Mouse (Mus musculus) heart, embryonic 16.5 days (tissue): ENCODE results near the gene Cox4i2. TPM values are rescaled to one million over a fixed set of nuclear protein-coding genes. Genes with fewer than 3 reads are reported as not detected.

Experiments used
- ATAC-seq: fragments of 200-750 bp; cut with Nextera tagmentation; replicated peaks from 2 replicates; pipeline ENCODE4 v1.8.0; 2017; ENCODE audit warnings: moderate number of reproducible peaks; ENCODE audit not compliant: insufficient read depth, low FRiP score; ENCODE audit errors: extremely low read depth
- H3K27ac ChIP-seq: fragments of 300-500 bp; sonication (generic); 2 replicates; pipeline ENCODE4 v1.5.1; 2014; ENCODE audit warnings: mild to moderate bottlenecking, low read length, control low read depth, moderate library complexity
- H3K27me3 ChIP-seq: fragments of 300-500 bp; sonication (generic); 2 replicates; pipeline ENCODE4 v1.6.1; 2014; ENCODE audit warnings: low read length, mixed read lengths; ENCODE audit not compliant: control insufficient read depth, insufficient read depth
- H3K36me3 ChIP-seq: fragments of 300-500 bp; sonication (generic); 2 replicates; pipeline ENCODE4 v1.6.1; 2014; ENCODE audit not compliant: control insufficient read depth, insufficient read depth
- H3K4me1 ChIP-seq: fragments of 300-500 bp; sonication (generic); 2 replicates; pipeline ENCODE4 v1.6.1; 2014; ENCODE audit warnings: low read length, mixed read lengths; ENCODE audit not compliant: control insufficient read depth, insufficient read depth
- H3K4me2 ChIP-seq: fragments of 300-500 bp; sonication (generic); 2 replicates; pipeline ENCODE4 v1.6.1; 2014; ENCODE audit warnings: low read depth, mild to moderate bottlenecking, control low read depth, low read length
- H3K4me3 ChIP-seq: fragments of 300-500 bp; sonication (generic); 2 replicates; pipeline ENCODE4 v1.5.1; 2014; ENCODE audit warnings: mild to moderate bottlenecking, control low read depth, low read length
- H3K9ac ChIP-seq: fragments of 300-500 bp; sonication (generic); 2 replicates; pipeline ENCODE4 v1.6.1; 2014; ENCODE audit warnings: low read length, control low read depth
- H3K9me3 ChIP-seq: fragments of 300-500 bp; sonication (generic); replicated peaks from 2 replicates; pipeline ENCODE4 v1.6.1; 2016; ENCODE audit warnings: low read length; ENCODE audit not compliant: control insufficient read depth
- WGBS: fragments of 180-500 bp; shearing (Covaris S2); extraction: QIAGEN DNeasy Blood & Tissue Kit; methylation state at CpG from one replicate; pipeline ENCODE4 v1.1.7; 2014; 5-methylcytosine and 5-hydroxymethylcytosine counted together
- polyA plus RNA-seq: library from polyadenylated mRNA; unstranded; fragments of >200 nt; fragmentation: Nextera tagmentation; extraction: Ambion mirVana; gene quantifications from 2 replicates; pipeline ENCODE4 v1.2.1, GENCODE M21; 2015

Cox4i2 gene
- polyA plus RNA-seq = 26.7 and 30.9 TPM in 2 replicates

DNA sequence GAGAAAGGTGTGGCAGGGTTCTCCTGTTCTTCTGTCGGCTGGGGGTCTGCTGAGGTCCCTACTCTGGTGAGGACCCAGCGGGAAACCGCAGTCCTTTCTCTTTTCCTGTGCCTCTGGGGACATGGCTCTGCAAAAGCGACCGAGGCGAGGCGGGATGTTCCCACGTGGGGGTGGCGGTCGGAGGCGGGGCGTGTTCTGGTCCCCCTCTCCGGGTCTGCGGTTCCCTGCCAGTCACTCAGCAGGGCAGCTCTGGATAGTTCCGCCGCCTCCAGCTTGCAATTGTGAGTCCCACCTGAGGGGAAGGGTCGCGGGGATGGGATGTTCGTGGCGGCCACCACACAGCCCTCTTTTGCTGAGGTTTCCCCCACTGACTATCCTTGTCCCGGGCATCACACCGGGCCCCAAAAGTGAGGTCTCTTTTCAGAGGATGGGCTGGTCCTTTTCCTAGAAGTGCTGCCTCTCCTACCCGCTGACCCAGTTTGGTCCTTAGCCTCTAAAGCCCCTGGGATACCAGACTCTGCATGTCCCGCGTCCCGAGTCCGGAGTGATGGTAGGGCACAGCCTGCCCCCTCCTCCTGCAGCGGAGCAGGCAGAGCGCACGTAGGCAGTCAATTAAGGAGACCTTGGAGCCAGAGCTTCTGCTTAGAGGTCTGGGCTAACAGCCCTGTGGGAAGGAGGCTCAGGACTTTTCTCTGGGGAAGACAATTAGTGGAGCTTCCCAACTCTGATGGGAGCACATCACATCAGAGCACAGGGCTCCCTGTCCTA is at the start of gene Cox4i2:
Cox4i2 (plus strand) TSS at position 230 of the 768 bp plus-strand sequence.
- Histone ChIP-seq H3K9me3 (no peaks in the 10 kb centered on the region), H3K27ac (no peak within 1 kb of the TSS), H3K4me1 (peaks cover 14% of the 10 kb centered on the region), H3K27me3 (no peaks in the 10 kb centered on the region), H3K4me2 (peak within 1 kb of the TSS; percentile 60), H3K9ac (peak within 1 kb of the TSS; percentile 58), H3K4me3 (peak within 1 kb of the TSS; percentile 41), H3K36me3 (no peaks in the 10 kb centered on the region)
- ATAC-seq = peak; percentile 61
- WGBS = 3% methylated on average over 30 of the region's 30 CpGs

DNA sequence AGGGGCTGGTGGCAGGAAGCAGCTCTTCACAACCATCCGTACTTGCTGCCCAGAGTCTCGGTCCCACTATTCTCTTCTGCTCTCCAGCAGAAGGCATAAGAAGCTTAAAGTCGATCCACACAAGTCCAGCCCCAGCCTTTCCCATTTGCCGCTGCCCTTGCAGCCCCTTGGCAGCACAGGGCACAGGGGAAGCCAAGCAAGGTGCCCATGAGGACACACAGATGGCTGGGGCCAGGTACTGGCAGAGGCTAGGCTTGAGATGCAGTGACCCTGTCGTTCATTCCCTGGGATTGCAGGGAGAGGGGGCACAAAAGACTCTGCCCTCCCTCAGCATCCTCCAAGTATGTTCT is 49.7 kb upstream of the Cox4i2 start:
- no peak for ATAC-seq
- Histone ChIP-seq H3K9me3 (peaks cover 2% of the 10 kb centered on the region; the same call in 1 of the 2 replicates), H3K4me3 (no peak overlapping the region), H3K36me3 (peaks cover 49% of the 10 kb centered on the region), H3K9ac (no peak overlapping the region), H3K4me2 (no peak overlapping the region), H3K4me1 (peaks cover 14% of the 10 kb centered on the region), H3K27me3 (no peaks in the 10 kb centered on the region), H3K27ac (no peak overlapping the region)
- WGBS = 75% methylated on average over 5 of the region's 5 CpGs

DNA sequence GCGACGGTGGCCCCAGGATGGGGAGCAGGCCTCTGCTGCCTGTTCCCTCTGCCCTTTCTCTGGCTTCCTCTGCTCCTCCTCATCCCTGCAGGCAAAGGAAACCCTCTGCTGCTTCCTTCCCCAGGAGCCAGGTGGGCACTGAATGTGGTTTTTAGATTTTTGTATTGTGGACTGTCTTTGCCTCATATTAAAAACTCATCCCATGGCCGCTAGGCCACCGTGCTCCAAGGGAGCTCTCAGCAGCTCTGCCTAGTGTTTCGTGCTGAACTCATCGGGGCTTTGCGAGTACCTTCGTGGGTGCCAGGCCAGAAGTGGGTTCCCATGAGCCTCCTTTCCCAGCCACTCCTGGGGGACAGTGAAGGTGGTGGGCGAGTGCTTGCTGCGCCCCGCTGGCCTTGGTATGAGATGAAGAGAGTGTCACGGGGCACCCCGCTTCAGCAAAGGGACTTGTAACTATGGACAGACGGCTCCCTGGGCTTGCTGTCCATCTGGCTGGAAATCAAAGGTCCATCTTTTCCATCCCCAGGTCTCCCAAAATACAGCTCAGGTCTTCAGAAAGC is 49.1 kb upstream of the Cox4i2 start:
- no peak for ATAC-seq
- H3K27me3 ChIP-seq = no peaks in the 10 kb centered on the region
- peak overlapping the region; percentile 96; the same call in 1 of the 2 replicates for H3K27ac ChIP-seq
- peaks cover 2% of the 10 kb centered on the region; the same call in 1 of the 2 replicates for H3K9me3 ChIP-seq
- H3K4me2 ChIP-seq = no peak overlapping the region
- H3K36me3 ChIP-seq = peaks cover 49% of the 10 kb centered on the region
- 89% methylated on average over 14 of the region's 14 CpGs for WGBS
- no peak overlapping the region; the same call in 1 of the 2 replicates for H3K9ac ChIP-seq
- H3K4me3 ChIP-seq = no peak overlapping the region
- H3K4me1 ChIP-seq = peaks cover 14% of the 10 kb centered on the region

DNA sequence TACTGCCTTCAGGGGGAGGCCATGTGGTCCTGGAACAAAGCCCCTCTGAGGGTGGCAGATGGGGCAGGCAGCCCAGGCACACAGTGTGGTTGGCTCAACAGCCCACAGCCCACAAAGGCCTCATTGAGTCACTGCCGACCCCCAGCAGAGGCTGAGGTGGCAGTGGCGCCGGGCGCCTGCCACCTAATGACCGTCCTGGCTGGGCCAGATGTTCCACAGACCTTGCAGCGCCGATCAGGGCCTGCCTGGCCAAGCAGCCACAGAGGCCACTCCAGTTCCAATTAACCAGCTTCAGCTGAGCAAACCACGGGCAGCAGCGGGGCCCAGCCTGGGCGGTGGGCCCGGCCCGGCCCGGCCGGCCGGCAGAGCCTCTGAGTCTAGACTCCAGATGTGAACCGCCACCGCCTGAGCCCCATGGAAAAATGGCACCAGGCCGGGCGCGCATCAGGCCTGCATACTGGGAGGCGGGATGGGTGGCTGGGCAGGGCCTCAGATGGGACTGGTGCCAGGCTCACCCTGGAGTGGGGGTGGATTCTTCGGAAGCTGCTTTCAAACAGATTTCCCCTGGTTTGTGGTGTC is 47.9 kb upstream of the Cox4i2 start:
- Histone ChIP-seq H3K9ac (no peak overlapping the region), H3K27me3 (no peaks in the 10 kb centered on the region), H3K27ac (peak overlapping the region; percentile 96), H3K4me2 (no peak overlapping the region), H3K4me3 (no peak overlapping the region), H3K9me3 (peaks cover 2% of the 10 kb centered on the region; the same call in 1 of the 2 replicates), H3K36me3 (peaks cover 39% of the 10 kb centered on the region), H3K4me1 (peaks cover 14% of the 10 kb centered on the region)
- 0 out of 2 replicates have a peak, but pooled peaks have one; percentile 9 for ATAC-seq
- WGBS = 66% methylated on average over 22 of the region's 22 CpGs

DNA sequence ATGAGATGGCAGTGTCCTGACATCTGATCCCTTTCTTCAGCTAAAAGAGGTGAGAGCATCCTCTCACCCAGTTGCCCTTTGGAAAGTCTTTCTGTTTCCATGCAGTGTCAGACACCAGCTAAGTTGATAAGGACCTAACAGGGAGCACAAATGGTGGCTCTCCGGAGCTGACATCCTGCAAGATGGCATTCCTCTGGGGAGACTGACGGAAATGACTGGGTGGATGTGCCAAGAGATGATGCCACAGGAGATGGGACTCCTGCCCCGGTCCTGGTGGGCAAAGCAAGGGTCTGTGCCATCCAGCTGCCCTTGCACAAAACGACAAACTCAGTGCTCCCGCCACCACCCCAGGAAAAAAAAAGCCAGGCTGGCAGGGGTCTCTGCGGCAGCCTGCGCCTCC is 46.8 kb upstream of the Cox4i2 start:
- H3K9me3 ChIP-seq = no peaks in the 10 kb centered on the region
- H3K4me1 ChIP-seq = peaks cover 14% of the 10 kb centered on the region
- H3K27ac ChIP-seq = peak overlapping the region; percentile 96
- H3K4me3 ChIP-seq = peak overlapping the region; percentile 62
- no peak for ATAC-seq
- H3K9ac ChIP-seq = peak overlapping the region; percentile 87
- H3K27me3 ChIP-seq = no peaks in the 10 kb centered on the region
- H3K4me2 ChIP-seq = peak overlapping the region; percentile 80
- H3K36me3 ChIP-seq = peaks cover 28% of the 10 kb centered on the region
- 9% methylated on average over 7 of the region's 7 CpGs for WGBS

DNA sequence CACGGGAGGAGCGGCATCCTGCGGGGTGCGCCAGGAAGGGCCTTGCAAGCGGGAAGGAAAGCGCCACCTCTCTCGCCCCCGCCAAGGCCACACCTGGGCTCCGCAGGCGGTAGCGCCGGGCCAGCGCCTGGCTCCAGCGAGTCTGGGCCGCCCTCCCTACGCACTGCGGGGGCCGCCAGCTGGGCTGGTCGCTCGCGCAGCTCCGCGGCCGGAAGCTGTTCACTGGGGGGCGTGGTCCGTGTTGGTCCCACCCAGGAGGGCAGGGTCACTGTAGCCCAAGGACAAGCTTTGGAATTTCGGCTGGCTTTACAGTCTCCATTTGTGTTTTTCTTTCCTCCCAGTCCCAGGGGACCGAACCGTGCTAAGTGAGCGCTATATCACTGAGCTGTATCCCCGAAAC is 46.3 kb upstream of the Cox4i2 start:
- H3K27ac ChIP-seq = peak overlapping the region; percentile 96
- peak overlapping the region; percentile 80 for H3K4me2 ChIP-seq
- 6% methylated on average over 31 of the region's 31 CpGs for WGBS
- H3K9me3 ChIP-seq = no peaks in the 10 kb centered on the region
- no peaks in the 10 kb centered on the region for H3K27me3 ChIP-seq
- peaks cover 14% of the 10 kb centered on the region for H3K4me1 ChIP-seq
- peak; percentile 96 for ATAC-seq
- H3K9ac ChIP-seq = peak overlapping the region; percentile 87
- peak overlapping the region; percentile 62 for H3K4me3 ChIP-seq
- peaks cover 24% of the 10 kb centered on the region for H3K36me3 ChIP-seq

DNA sequence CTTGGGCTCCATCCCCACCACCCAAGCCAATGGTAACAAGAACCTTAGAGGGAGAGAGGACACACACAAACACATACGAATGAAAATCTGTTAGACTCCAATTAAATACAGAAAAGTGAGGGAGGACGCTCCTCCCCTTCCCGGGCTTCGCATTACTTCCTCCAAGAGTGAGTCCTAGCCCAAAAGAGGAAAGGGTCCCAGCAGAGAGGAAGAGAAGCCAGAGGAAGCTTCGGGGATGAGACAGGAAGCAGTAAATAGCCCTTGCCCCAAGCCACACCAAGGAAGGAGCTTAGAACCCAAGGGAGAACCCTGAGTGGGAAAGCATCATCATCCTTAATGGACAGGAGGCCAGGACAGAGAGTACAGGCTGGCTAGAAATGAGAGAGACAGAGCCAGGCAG is 44.9 kb upstream of the Cox4i2 start:
- no peak overlapping the region for H3K9ac ChIP-seq
- WGBS = 79% methylated on average over 5 of the region's 5 CpGs
- no peak overlapping the region for H3K27ac ChIP-seq
- H3K4me2 ChIP-seq = no peak overlapping the region
- H3K27me3 ChIP-seq = no peaks in the 10 kb centered on the region
- no peak for ATAC-seq
- H3K9me3 ChIP-seq = no peaks in the 10 kb centered on the region
- peaks cover 14% of the 10 kb centered on the region for H3K4me1 ChIP-seq
- no peak overlapping the region for H3K4me3 ChIP-seq
- H3K36me3 ChIP-seq = peaks cover 15% of the 10 kb centered on the region

DNA sequence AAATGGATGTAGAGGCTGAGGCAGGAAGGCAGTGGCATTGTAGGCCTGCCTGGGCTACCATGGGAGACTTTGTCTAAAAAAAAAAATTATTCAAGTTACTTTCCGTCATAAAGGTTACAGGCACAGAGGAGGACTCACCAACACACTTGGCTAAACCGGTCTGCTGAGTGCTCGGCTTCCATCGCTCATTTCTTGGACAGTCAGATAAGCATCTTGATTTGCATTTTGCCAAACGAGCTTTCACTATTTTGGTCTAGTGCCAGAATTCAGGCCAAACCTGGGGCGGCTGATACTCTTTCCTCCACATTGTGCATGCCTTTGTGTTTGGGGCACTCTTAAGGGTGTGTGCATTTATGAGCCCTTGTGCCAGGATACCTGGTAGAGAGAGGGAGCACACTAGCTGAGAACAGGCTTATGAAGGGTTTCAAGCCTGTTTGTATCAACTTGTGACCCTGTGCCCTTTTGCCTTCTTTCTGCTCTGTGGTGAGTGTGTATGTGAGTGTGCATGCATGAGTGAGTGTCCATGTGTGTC is 37.7 kb upstream of the Cox4i2 start:
- H3K4me3 ChIP-seq = no peak overlapping the region
- WGBS = 49% methylated on average over 6 of the region's 6 CpGs
- H3K27ac ChIP-seq = no peak overlapping the region
- no peak for ATAC-seq
- no peaks in the 10 kb centered on the region for H3K36me3 ChIP-seq
- H3K4me2 ChIP-seq = no peak overlapping the region
- no peaks in the 10 kb centered on the region for H3K9me3 ChIP-seq
- H3K9ac ChIP-seq = no peak overlapping the region
- H3K27me3 ChIP-seq = no peaks in the 10 kb centered on the region
- no peaks in the 10 kb centered on the region for H3K4me1 ChIP-seq

DNA sequence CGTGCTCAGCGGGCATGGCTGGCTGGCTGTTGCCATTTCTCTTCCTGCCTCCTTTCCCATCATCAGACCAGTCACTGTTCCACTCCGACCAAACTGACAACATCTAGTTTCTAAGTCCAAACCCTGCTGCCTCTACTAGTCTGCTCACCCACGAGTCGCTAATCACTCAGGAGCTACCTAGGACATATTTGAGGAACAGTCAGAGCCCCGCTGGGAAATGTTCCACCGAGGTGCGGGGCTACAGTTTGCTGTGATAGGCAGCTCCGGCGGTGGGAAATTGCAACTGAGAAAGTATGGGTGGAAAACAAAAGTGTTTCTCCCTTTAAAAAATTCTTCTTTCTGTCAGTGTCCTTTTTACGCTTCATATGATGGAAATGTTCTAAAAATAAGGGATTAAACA is 36.3 kb upstream of the Cox4i2 start:
- no peak overlapping the region for H3K4me2 ChIP-seq
- no peak overlapping the region for H3K9ac ChIP-seq
- no peaks in the 10 kb centered on the region for H3K4me1 ChIP-seq
- no peak for ATAC-seq
- H3K9me3 ChIP-seq = no peaks in the 10 kb centered on the region
- H3K27me3 ChIP-seq = no peaks in the 10 kb centered on the region
- no peak overlapping the region for H3K4me3 ChIP-seq
- H3K27ac ChIP-seq = no peak overlapping the region
- WGBS = 67% methylated on average over 11 of the region's 11 CpGs
- no peaks in the 10 kb centered on the region for H3K36me3 ChIP-seq
